Mouse (Mus musculus) thymus, adult 2 months (tissue): ENCODE measurements around the gene Nrxn2. TPM values are rescaled to one million over a fixed set of nuclear protein-coding genes. Genes with fewer than 3 reads are reported as not detected.

Experiments used
- DNase-seq: peaks from one replicate; pipeline ENCODE4 v3.0.0; 2021
- H3K27ac ChIP-seq: fragments of 200-500 bp; 2 replicates; pipeline ENCODE4 v1.5.1; 2012; ENCODE audit warnings: low read length, control low read depth; ENCODE audit not compliant: control insufficient read depth, insufficient read depth
- H3K27me3 ChIP-seq: fragments of 200-500 bp; 2 replicates; pipeline ENCODE4 v1.6.1; 2012; ENCODE audit warnings: mild to moderate bottlenecking, low read length, moderate library complexity, mixed read lengths; ENCODE audit not compliant: control insufficient read depth, insufficient read depth
- H3K36me3 ChIP-seq: fragments of 200-500 bp; 2 replicates; pipeline ENCODE4 v1.6.1; 2012; ENCODE audit warnings: mild to moderate bottlenecking, low read length, moderate library complexity; ENCODE audit not compliant: control insufficient read depth, insufficient read depth
- H3K4me1 ChIP-seq: fragments of 200-500 bp; replicated peaks from 2 replicates; pipeline ENCODE4 v1.6.1; 2012; ENCODE audit warnings: low read length; ENCODE audit not compliant: control insufficient read depth, insufficient read depth
- H3K4me3 ChIP-seq: fragments of 200-500 bp; 2 replicates; pipeline ENCODE4 v1.5.1; 2012; ENCODE audit warnings: mild to moderate bottlenecking, low read length, control low read depth, moderate library complexity; ENCODE audit not compliant: control insufficient read depth, insufficient read depth
- CTCF ChIP-seq: fragments of 200-500 bp; IDR thresholded peaks from 2 replicates; pipeline ENCODE4 v1.5.1; 2012; ENCODE audit warnings: mild to moderate bottlenecking, control low read depth, low read length, moderate library complexity, borderline replicate concordance; ENCODE audit not compliant: control insufficient read depth, poor library complexity, insufficient read depth; ENCODE audit errors: extremely low read depth
- POLR2A ChIP-seq: fragments of 200-500 bp; IDR thresholded peaks from 2 replicates; pipeline ENCODE4 v1.6.1; 2012; ENCODE audit warnings: mild to moderate bottlenecking, low read length, control low read depth, moderate library complexity; ENCODE audit not compliant: control insufficient read depth, poor library complexity, insufficient read depth; ENCODE audit errors: extremely low read depth
- WGBS: fragments of 180-500 bp; shearing (Covaris S2); methylation state at CpG from one replicate; pipeline ENCODE4 v1.1.7; 2018; 5-methylcytosine and 5-hydroxymethylcytosine counted together
- polyA plus RNA-seq: library from polyadenylated mRNA; depleted of rRNA; stranded (reverse); fragments of >200 nt; gene quantifications from 2 replicates; pipeline ENCODE4 v1.2.3, GENCODE M21; 2012; rRNA removed

The Nrxn2 gene
- 1.2 and 1.5 TPM in 2 replicates for polyA plus RNA-seq

DNA sequence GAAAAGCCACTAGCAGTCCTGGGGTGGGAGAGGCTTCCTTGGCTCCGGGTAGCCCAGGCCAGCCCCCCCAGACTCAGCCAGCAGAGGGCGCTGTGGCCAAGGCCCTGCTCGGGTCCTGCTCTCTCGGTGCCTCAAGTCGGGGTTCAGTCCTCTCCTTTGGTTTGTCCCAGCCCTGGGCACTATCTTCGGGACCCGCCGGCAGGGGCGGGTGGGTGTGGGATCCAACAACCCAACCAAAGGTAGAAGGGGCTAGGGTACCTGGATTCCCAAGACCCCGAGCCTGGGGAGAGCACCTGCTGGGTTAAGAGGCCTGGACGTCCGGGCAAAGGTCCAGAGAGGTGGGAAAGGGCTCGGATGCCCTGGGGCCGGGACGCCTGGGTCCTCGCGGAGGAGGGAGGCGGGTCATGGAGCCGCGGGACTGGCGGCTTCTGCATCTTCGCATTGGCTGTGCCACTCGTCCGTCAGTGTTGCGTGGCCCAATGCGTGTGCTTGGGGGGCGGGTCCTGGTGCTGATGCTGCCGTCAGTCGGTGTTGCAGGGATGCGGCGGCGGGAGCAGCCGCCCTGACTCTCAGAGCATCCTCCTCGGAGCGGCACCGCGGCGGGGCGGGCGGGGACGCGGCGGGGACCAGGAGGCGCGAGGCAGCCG is at the start of gene Nrxn2:
Gene Nrxn2 (plus strand): TSS at position 499 of the 647 bp plus-strand sequence.
- peak; percentile 82 for DNase-seq
- 2% methylated on average over 46 of the region's 46 CpGs for WGBS
- H3K27ac ChIP-seq = no peak within 1 kb of the TSS
- H3K4me1 ChIP-seq = peaks cover 5% of the 10 kb centered on the region; the same call in 1 of the 2 replicates
- TF ChIP-seq CTCF (peak; percentile 94), POLR2A (no peak)
- H3K36me3 ChIP-seq = peaks cover 7% of the 10 kb centered on the region; the same call in 1 of the 2 replicates
- H3K27me3 ChIP-seq = no peaks in the 10 kb centered on the region; the same call in 1 of the 2 replicates
- H3K4me3 ChIP-seq = peak within 1 kb of the TSS; percentile 42

DNA sequence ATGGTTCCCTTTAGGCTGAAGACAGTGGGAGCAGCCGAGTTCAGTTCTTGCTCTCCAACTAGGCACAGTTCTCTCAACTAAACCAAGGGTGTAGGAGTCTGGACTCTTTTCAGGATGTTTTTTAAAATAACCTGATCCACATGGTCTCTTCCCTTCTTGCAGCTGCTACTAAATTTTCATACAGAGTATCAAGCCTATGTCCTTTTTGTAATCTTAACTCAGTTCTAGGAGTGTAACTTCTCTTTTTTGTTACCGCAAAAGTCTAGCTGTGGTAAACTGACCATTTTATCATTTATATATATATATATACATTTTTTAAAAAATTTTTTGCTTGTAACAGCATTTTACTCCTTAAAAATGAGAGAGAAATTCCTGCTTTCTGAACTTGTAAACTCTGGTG is 48.4 kb upstream of the Nrxn2 start:
- no peak for DNase-seq
- Histone ChIP-seq H3K36me3 (peaks cover 99% of the 10 kb centered on the region), H3K4me3 (no peak overlapping the region), H3K27ac (no peak overlapping the region), H3K4me1 (peaks cover 2% of the 10 kb centered on the region; the same call in 1 of the 2 replicates), H3K27me3 (no peaks in the 10 kb centered on the region)
- WGBS = 73% methylated on average over 2 of the region's 2 CpGs
- TF ChIP-seq CTCF (no peak), POLR2A (no peak)

DNA sequence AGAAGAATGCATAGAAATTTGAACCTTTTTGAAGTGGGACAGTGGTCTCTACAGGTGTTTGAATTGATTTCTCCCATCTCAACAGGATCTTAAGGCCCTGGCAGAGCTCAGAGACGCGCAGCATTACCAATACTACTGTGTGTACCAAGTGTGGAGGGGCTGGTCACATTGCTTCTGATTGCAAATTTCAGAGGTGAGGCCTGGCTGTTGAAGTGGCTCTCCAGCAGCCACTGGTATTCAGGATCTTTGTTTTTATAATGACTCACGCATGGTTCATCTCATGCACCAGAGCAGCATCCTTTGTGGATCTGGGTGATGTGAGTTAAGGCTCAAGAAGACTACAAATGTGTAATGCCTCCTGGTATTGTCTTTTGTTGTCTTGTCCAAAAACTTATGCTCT is 46.1 kb upstream of the Nrxn2 start:
- DNase-seq = no peak
- WGBS = 96% methylated on average over 3 of the region's 3 CpGs
- Histone ChIP-seq H3K36me3 (peaks cover 100% of the 10 kb centered on the region), H3K4me3 (no peak overlapping the region), H3K4me1 (no peaks in the 10 kb centered on the region; the same call in 1 of the 2 replicates), H3K27ac (no peak overlapping the region), H3K27me3 (no peaks in the 10 kb centered on the region)
- TF ChIP-seq CTCF = no peak
- TF ChIP-seq POLR2A = no peak

DNA sequence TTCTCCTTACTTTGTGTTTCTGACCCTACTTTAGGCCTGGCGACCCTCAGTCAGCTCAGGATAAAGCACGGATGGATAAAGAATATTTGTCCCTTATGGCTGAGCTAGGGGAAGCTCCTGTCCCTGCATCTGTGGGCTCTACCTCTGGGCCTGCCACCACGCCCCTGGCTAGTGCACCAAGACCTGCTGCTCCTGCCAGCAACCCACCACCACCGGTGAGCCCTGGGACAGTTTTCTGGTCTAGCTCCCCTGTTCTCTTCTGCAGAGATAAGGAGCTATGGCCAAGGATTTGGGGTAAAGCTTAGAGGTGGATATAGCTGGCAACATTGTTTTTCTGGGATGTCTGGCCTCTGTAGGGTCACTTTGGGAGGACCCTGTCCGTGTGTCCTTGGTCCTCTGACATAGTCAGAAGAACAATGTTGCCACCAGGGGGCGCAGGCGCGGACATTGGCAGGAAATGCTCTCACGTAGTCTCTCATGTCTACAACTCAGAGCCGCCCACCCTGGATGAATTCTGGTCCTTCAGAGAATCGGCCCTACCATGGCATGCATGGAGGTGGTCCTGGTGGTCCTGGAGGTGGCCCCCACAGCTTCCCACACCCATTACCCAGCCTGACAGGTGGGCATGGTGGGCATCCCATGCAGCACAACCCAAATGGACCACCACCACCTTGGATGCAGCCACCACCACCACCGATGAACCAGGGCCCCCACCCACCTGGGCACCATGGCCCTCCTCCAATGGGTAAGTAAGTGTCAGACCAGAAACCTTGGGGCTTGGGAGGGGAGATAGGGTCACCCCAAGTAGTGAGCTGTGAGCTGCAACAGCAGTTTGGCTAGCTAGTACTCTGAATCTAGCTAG is 44.8 kb upstream of the Nrxn2 start:
- Histone ChIP-seq H3K4me1 (no peaks in the 10 kb centered on the region; the same call in 1 of the 2 replicates), H3K27ac (no peak overlapping the region), H3K36me3 (peaks cover 96% of the 10 kb centered on the region), H3K27me3 (no peaks in the 10 kb centered on the region), H3K4me3 (no peak overlapping the region)
- TF ChIP-seq CTCF (peak; percentile 85), POLR2A (no peak)
- WGBS = 54% methylated on average over 12 of the region's 12 CpGs
- peak; percentile 83 for DNase-seq

DNA sequence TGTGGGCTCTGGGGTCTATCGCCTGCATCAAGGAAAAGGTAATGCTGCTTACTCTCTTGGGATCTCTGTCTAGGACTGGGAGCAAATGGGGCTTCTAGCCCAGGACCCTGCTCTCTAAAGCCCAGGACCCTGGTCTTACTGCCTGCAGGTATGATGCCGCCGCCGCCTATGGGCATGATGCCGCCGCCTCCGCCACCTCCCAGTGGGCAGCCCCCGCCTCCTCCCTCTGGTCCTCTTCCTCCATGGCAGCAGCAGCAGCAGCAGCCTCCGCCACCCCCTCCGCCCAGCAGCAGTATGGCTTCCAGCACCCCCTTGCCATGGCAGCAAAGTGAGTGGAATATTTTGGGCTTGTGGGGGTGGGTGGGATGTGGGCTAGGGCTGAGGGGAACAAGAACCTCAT is 44.0 kb upstream of the Nrxn2 start:
- Histone ChIP-seq H3K4me1 (no peaks in the 10 kb centered on the region; the same call in 1 of the 2 replicates), H3K4me3 (no peak overlapping the region), H3K36me3 (peaks cover 88% of the 10 kb centered on the region), H3K27me3 (no peaks in the 10 kb centered on the region), H3K27ac (no peak overlapping the region)
- over 99% methylated on average over 10 of the region's 10 CpGs for WGBS
- TF ChIP-seq CTCF = no peak
- TF ChIP-seq POLR2A = no peak
- DNase-seq = no peak

DNA sequence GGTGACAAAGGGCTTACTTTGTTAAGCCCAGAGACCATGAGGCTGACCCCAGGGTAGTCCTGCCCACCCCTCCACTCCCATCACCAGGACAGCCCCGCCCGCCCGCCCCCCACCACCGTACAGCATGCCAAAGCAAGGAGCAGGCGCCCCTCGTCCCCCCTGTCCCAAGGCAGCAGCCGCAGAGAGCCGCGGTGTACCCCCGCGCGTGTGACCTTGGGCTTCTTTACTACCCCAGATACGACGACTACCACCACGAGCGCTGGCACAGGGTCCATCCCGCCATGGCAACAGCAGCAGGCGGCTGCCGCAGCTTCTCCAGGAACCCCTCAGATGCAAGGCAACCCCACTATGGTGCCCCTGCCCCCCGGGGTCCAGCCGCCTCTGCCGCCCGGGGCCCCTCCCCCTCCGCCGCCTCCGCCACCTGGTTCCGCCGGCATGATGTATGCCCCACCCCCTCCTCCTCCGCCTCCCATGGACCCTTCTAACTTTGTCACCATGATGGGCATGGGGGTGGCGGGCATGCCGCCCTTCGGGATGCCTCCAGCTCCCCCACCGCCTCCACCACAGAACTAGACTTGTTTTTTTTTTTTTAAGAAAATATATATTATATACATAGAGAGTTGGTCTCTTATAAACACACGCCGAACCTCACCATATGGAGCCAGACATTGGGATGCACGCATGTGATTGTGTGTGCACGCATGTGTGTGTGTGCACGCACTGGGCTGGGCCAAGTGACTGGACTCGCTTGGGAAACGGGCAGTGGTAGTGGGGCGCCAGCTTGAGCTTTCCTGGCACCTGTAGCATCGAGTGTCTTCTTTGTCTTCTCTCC is 42.9 kb upstream of the Nrxn2 start:
- DNase-seq = no peak
- Histone ChIP-seq H3K36me3 (peaks cover 80% of the 10 kb centered on the region), H3K4me3 (no peak overlapping the region), H3K27ac (no peak overlapping the region), H3K27me3 (no peaks in the 10 kb centered on the region), H3K4me1 (no peaks in the 10 kb centered on the region; the same call in 1 of the 2 replicates)
- 97% methylated on average over 42 of the region's 42 CpGs for WGBS
- TF ChIP-seq CTCF (no peak), POLR2A (no peak)
